Mouse (Mus musculus) heart, postnatal 0 days (tissue): ENCODE results near the gene Gpr180. TPM values are rescaled to one million over a fixed set of nuclear protein-coding genes. Genes with fewer than 3 reads are reported as not detected.

Source experiments
- ATAC-seq: fragments of 200-750 bp; cut with Nextera tagmentation; 2 replicates; pipeline ENCODE4 v1.8.0; 2017; ENCODE audit warnings: low read depth, moderate number of reproducible peaks, moderate library complexity; ENCODE audit not compliant: insufficient read depth
- DNase-seq: peaks from one replicate; pipeline ENCODE4 v3.0.0-alpha.2; 2016; ENCODE audit warnings: low spot score
- H3K27ac ChIP-seq: fragments of 300-500 bp; sonication (generic); 2 replicates; pipeline ENCODE4 v1.5.1; 2014; ENCODE audit warnings: low read depth, mild to moderate bottlenecking
- H3K27me3 ChIP-seq: fragments of 300-500 bp; sonication (generic); 2 replicates; pipeline ENCODE4 v1.6.1; 2014; ENCODE audit warnings: low read length, mixed read lengths; ENCODE audit not compliant: control insufficient read depth, insufficient read depth
- H3K36me3 ChIP-seq: fragments of 300-500 bp; sonication (generic); replicated peaks from 2 replicates; pipeline ENCODE4 v1.6.1; 2014; ENCODE audit warnings: low read length, mixed read lengths; ENCODE audit not compliant: control insufficient read depth, insufficient read depth
- H3K4me1 ChIP-seq: fragments of 300-500 bp; sonication (generic); 2 replicates; pipeline ENCODE4 v1.6.1; 2014; ENCODE audit warnings: antibody characterized with exemption; ENCODE audit not compliant: control insufficient read depth, insufficient read depth
- H3K4me2 ChIP-seq: fragments of 300-500 bp; sonication (generic); 2 replicates; pipeline ENCODE4 v1.6.1; 2014; ENCODE audit warnings: low read depth, mild to moderate bottlenecking, low read length, moderate library complexity
- H3K4me3 ChIP-seq: fragments of 300-500 bp; sonication (generic); 2 replicates; pipeline ENCODE4 v1.5.1; 2014; ENCODE audit warnings: low read depth, low read length
- H3K9ac ChIP-seq: fragments of 300-500 bp; sonication (generic); replicated peaks from 2 replicates; pipeline ENCODE4 v1.6.1; 2014; ENCODE audit warnings: low read depth, low read length, mixed read lengths
- H3K9me3 ChIP-seq: fragments of 300-500 bp; sonication (generic); replicated peaks from 2 replicates; pipeline ENCODE4 v1.6.1; 2016; ENCODE audit warnings: low read length; ENCODE audit not compliant: control insufficient read depth
- CTCF ChIP-seq: IDR thresholded peaks from 2 replicates; pipeline ENCODE4 v1.5.1; 2016; ENCODE audit warnings: antibody characterized with exemption, control low read depth, low read depth
- EP300 ChIP-seq: IDR thresholded peaks from 2 replicates; pipeline ENCODE4 v1.6.1; 2016; ENCODE audit warnings: antibody characterized with exemption, low read depth
- WGBS: fragments of 180-500 bp; shearing (Covaris S2); extraction: QIAGEN DNeasy Blood & Tissue Kit; methylation state at CpG from one replicate; pipeline ENCODE4 v1.1.7; 2014; 5-methylcytosine and 5-hydroxymethylcytosine counted together
- polyA plus RNA-seq: library from polyadenylated mRNA; unstranded; fragments of >200 nt; fragmentation: Nextera tagmentation; extraction: Ambion mirVana; gene quantifications from 2 replicates; pipeline ENCODE4 v1.2.1, GENCODE M21; 2015
- total RNA-seq: library from RNA; depleted of rRNA; stranded (reverse); fragments of >200 nt; gene quantifications from 2 replicates; pipeline ENCODE4 v1.2.3, GENCODE M21; 2014; ENCODE audit warnings: low replicate concordance

Gene Gpr180
- total and polyA plus RNA-seq, 2 experiments from 2014 or later, result 41.6 to 70.0 TPM

- H3K36me3 ChIP-seq, result no peaks in the 10 kb centered on the region
- peaks cover 3% of the 10 kb centered on the region; the same call in 1 of the 2 replicates for H3K4me1 ChIP-seq
- DNase-seq, result peak; percentile 83
- TF ChIP-seq CTCF (no peak), EP300 (no peak)
- ATAC-seq, result peak; percentile 90
- H3K9ac ChIP-seq, result peak overlapping the region; percentile 23
- H3K27me3 ChIP-seq, result no peaks in the 10 kb centered on the region
- peak overlapping the region; percentile 95 for H3K4me2 ChIP-seq
- H3K9me3 ChIP-seq, result no peaks in the 10 kb centered on the region
- H3K27ac ChIP-seq, result peak overlapping the region; percentile 58
- WGBS, result 0% methylated on average over 20 of the region's 20 CpGs
- peak overlapping the region; percentile 48 for H3K4me3 ChIP-seq
Observed at GRCm38 (mm10) chr14:118180117-118180557, 43.2 kb downstream of the Gpr180 start.

GRCm38 (mm10) chr14:118180711-118181177, 43.8 kb downstream of the Gpr180 start:
- peak; percentile 85 for ATAC-seq
- H3K9me3 ChIP-seq, result no peaks in the 10 kb centered on the region
- H3K27me3 ChIP-seq, result no peaks in the 10 kb centered on the region
- no peaks in the 10 kb centered on the region for H3K36me3 ChIP-seq
- peak; percentile 76 for DNase-seq
- H3K4me2 ChIP-seq, result peak overlapping the region; percentile 95
- H3K9ac ChIP-seq, result 0 out of 2 replicates have a peak overlapping the region, but pooled peaks have one; percentile 38
- no peak for TF ChIP-seq CTCF
- TF ChIP-seq EP300, result no peak
- 3% methylated on average over 10 of the region's 10 CpGs for whole genome bisulfite sequencing
- H3K4me1 ChIP-seq, result peaks cover 3% of the 10 kb centered on the region; the same call in 1 of the 2 replicates
- peak overlapping the region; percentile 48 for H3K4me3 ChIP-seq
- peak overlapping the region; percentile 58 for H3K27ac ChIP-seq

- H3K4me2 ChIP-seq, result no peak overlapping the region
- no peak for DNase-seq
- H3K27ac ChIP-seq, result no peak overlapping the region
- H3K36me3 ChIP-seq, result no peaks in the 10 kb centered on the region
- WGBS, result 75% methylated on average over 9 of the region's 9 CpGs
- no peak for ATAC-seq
- no peak for TF ChIP-seq CTCF
- no peak for TF ChIP-seq EP300
- no peak overlapping the region for H3K9ac ChIP-seq
- H3K9me3 ChIP-seq, result no peaks in the 10 kb centered on the region
- H3K4me1 ChIP-seq, result no peaks in the 10 kb centered on the region
- peaks cover 14% of the 10 kb centered on the region for H3K27me3 ChIP-seq
- no peak overlapping the region for H3K4me3 ChIP-seq
Observed at GRCm38 (mm10) chr14:118191442-118191841, 54.5 kb downstream of the Gpr180 start.

GRCm38 (mm10) chr14:118193001-118193628, 56.2 kb downstream of the Gpr180 start:
- DNase-seq, result no peak
- no peak for ATAC-seq
- WGBS, result 59% methylated on average over 10 of the region's 10 CpGs
- Histone ChIP-seq H3K9ac (no peak overlapping the region), H3K4me3 (no peak overlapping the region), H3K9me3 (no peaks in the 10 kb centered on the region), H3K4me2 (no peak overlapping the region), H3K27me3 (peaks cover 14% of the 10 kb centered on the region), H3K4me1 (no peaks in the 10 kb centered on the region), H3K27ac (no peak overlapping the region), H3K36me3 (no peaks in the 10 kb centered on the region)
- TF ChIP-seq CTCF (no peak), EP300 (no peak)

GRCm38 (mm10) chr14:118193663-118194062, 56.7 kb downstream of the Gpr180 start:
- Histone ChIP-seq H3K9ac (no peak overlapping the region), H3K4me2 (no peak overlapping the region), H3K27me3 (peaks cover 14% of the 10 kb centered on the region), H3K4me1 (no peaks in the 10 kb centered on the region), H3K27ac (no peak overlapping the region), H3K9me3 (no peaks in the 10 kb centered on the region), H3K4me3 (no peak overlapping the region), H3K36me3 (no peaks in the 10 kb centered on the region)
- ATAC-seq (no peak), DNase-seq (no peak)
- TF ChIP-seq EP300 (no peak), CTCF (no peak)
- 49% methylated on average over 10 of the region's 10 CpGs for WGBS
